Mouse (Mus musculus): ENCODE measurements at regions not wholly inside any gene's neighbourhood (a gene's known extent, or its start where the extent isn't known, plus 50 kb on each side); places are given as distances from the start of the nearest gene placed in this dataset.

DNA sequence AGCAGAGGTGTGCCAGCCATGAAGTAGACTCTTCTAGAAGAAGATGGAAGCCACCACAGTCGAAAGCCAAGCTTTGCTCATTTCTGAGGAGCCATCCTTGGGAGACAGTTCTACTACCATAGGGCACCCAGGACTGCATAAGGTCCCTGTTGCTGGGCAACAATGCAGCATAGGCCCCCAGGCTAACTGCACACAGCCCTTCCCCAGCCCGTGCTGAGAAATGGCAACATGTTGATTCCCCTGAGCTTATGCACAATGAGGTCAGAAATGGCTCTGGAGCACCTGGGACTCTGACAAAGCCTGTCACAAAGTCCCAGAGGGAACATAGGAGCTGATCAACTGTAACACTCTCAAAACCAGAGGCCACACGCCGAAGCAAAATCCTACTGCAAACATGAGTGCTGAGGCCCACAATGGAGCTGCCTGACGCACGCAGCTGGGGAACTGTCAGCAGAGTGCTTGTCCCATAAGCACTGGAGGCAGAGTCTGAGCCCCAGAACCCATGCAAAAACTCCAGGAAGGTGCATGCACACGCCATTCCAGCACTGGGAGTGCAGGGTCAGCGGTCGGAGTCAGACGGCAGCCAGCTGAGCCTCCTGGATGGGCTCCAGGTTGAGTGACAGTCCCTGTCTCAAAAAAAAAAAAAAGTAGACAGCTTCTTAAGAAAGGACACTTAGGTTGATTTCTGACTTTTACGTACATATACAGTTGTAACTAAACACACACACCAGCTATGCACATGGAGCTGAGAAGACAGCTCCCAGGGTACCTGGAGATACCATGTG lies 120.6 kb upstream of the Ajap1 start:
- H3K27ac ChIP-seq: no peak overlapping the region
- no peaks in the 10 kb centered on the region for H3K79me2 ChIP-seq (replicated peaks; ENCODE audit: control insufficient read depth, insufficient read depth, low read length)
- H3K27me3 ChIP-seq (ENCODE audit: control insufficient read depth, insufficient read depth, low read length): no peaks in the 10 kb centered on the region
- no peaks in the 10 kb centered on the region for H3K4me1 ChIP-seq (ENCODE audit: control insufficient read depth, insufficient read depth, low read length)
- no peak overlapping the region for H3K9ac ChIP-seq (ENCODE audit: low read depth, low read length)
- TF ChIP-seq POLR2A (IDR thresholded peaks at IDR 0.05; ENCODE audit: insufficient read depth, low read depth, low read length): no peak
- TF ChIP-seq EP300 (IDR thresholded peaks at IDR 0.05; ENCODE audit: insufficient read depth, low read depth, low read length): no peak
- TF ChIP-seq CTCF (IDR thresholded peaks at IDR 0.05): no peak
- H3K36me3 ChIP-seq (ENCODE audit: control insufficient read depth, insufficient read depth, low read length): no peaks in the 10 kb centered on the region
- 68% methylated on average over 11 of the region's 11 CpGs for WGBS
- peak; percentile 19 to 23 for DNase-seq
- intact Hi-C loops (cut with DNase I): no loop called here
- no peak overlapping the region for H3K4me3 ChIP-seq

GRCm38 (mm10) chr4:153603936-153604335 lies 121.3 kb upstream of the Ajap1 start:
- H3K27ac ChIP-seq: no peak overlapping the region
- H3K79me2 ChIP-seq (replicated peaks; ENCODE audit: control insufficient read depth, insufficient read depth, low read length): no peaks in the 10 kb centered on the region
- H3K4me1 ChIP-seq (ENCODE audit: control insufficient read depth, insufficient read depth, low read length): no peaks in the 10 kb centered on the region
- WGBS: 60% methylated on average over 7 of the region's 7 CpGs
- H3K36me3 ChIP-seq (ENCODE audit: control insufficient read depth, insufficient read depth, low read length): no peaks in the 10 kb centered on the region
- intact Hi-C loops (cut with DNase I): no loop called here
- no peak overlapping the region for H3K9ac ChIP-seq (ENCODE audit: low read depth, low read length)
- peak; percentile 50 to 52 for DNase-seq
- H3K27me3 ChIP-seq (ENCODE audit: control insufficient read depth, insufficient read depth, low read length): no peaks in the 10 kb centered on the region
- H3K4me3 ChIP-seq: no peak overlapping the region
- TF ChIP-seq CTCF (IDR thresholded peaks at IDR 0.05) (no peak), POLR2A (IDR thresholded peaks at IDR 0.05; ENCODE audit: insufficient read depth, low read depth, low read length) (no peak), EP300 (IDR thresholded peaks at IDR 0.05; ENCODE audit: insufficient read depth, low read depth, low read length) (no peak)

GRCm38 (mm10) chr4:153604695-153605485 lies 122.3 kb upstream of the Ajap1 start:
- intact Hi-C loops (cut with DNase I): no loop called here
- H3K27ac ChIP-seq: no peak overlapping the region
- no peaks in the 10 kb centered on the region for H3K79me2 ChIP-seq (replicated peaks; ENCODE audit: control insufficient read depth, insufficient read depth, low read length)
- H3K4me3 ChIP-seq: no peak overlapping the region
- 87% methylated on average over 16 of the region's 16 CpGs for WGBS
- H3K27me3 ChIP-seq (ENCODE audit: control insufficient read depth, insufficient read depth, low read length): no peaks in the 10 kb centered on the region
- H3K36me3 ChIP-seq (ENCODE audit: control insufficient read depth, insufficient read depth, low read length): no peaks in the 10 kb centered on the region
- TF ChIP-seq CTCF (IDR thresholded peaks at IDR 0.05): no peak
- TF ChIP-seq POLR2A (IDR thresholded peaks at IDR 0.05; ENCODE audit: insufficient read depth, low read depth, low read length): no peak
- TF ChIP-seq EP300 (IDR thresholded peaks at IDR 0.05; ENCODE audit: insufficient read depth, low read depth, low read length): no peak
- no peaks in the 10 kb centered on the region for H3K4me1 ChIP-seq (ENCODE audit: control insufficient read depth, insufficient read depth, low read length)
- DNase-seq: no peak
- H3K9ac ChIP-seq (ENCODE audit: low read depth, low read length): no peak overlapping the region

DNA sequence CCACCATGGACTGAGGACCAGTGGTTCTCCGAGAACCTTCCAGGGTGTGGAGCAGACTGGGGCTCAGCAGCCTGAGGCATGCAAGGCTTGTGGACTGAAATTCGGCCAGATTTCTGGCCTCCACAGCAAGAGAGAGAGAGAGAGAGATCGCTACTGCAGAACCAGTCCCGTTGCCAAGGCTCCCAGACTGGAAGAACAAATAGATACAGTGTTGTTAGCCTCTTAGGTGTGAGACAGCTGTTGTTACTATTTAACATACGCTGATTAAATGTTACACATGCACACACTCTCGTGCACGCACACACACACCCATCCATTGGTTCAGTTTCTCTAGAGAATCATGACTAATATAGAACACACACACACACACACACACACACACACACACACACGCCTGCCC lies 133.4 kb upstream of the Ajap1 start:
- no peak for TF ChIP-seq POLR2A (IDR thresholded peaks at IDR 0.05; ENCODE audit: insufficient read depth, low read depth, low read length)
- no peak for TF ChIP-seq CTCF (IDR thresholded peaks at IDR 0.05)
- TF ChIP-seq EP300 (IDR thresholded peaks at IDR 0.05; ENCODE audit: insufficient read depth, low read depth, low read length): no peak
- no peak overlapping the region for H3K9ac ChIP-seq (ENCODE audit: low read depth, low read length)
- H3K36me3 ChIP-seq (ENCODE audit: control insufficient read depth, insufficient read depth, low read length): no peaks in the 10 kb centered on the region
- no peaks in the 10 kb centered on the region for H3K27me3 ChIP-seq (ENCODE audit: control insufficient read depth, insufficient read depth, low read length)
- no peak for DNase-seq
- no peaks in the 10 kb centered on the region for H3K4me1 ChIP-seq (ENCODE audit: control insufficient read depth, insufficient read depth, low read length)
- H3K79me2 ChIP-seq (replicated peaks; ENCODE audit: control insufficient read depth, insufficient read depth, low read length): no peaks in the 10 kb centered on the region
- no peak overlapping the region for H3K4me3 ChIP-seq
- intact Hi-C loops (cut with DNase I): no loop called here
- H3K27ac ChIP-seq: no peak overlapping the region
- WGBS: 67% methylated on average over 8 of the region's 8 CpGs

DNA sequence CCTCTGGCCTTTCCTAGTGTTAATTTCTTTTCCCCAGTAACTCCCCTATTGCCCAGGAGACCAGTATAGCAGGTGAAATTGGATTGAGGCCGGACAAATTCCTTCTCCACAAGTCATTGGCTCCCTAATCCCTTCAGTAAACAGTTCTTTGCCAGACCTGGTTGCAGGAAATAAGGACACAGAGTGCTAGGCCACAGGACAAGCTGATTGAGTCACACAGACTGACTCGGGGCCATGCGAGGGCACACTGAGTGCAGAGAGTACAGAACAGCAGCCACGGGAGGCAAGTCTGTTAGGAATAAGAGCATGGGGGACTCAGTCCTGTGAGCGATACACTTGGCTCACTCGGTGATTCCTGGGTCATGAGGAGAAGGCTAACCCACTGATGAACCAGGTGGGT lies 134.3 kb upstream of the Ajap1 start:
- intact Hi-C loops (cut with DNase I): no loop called here
- TF ChIP-seq POLR2A (IDR thresholded peaks at IDR 0.05; ENCODE audit: insufficient read depth, low read depth, low read length): no peak
- no peak for TF ChIP-seq CTCF (IDR thresholded peaks at IDR 0.05)
- no peak for TF ChIP-seq EP300 (IDR thresholded peaks at IDR 0.05; ENCODE audit: insufficient read depth, low read depth, low read length)
- WGBS: 84% methylated on average over 6 of the region's 6 CpGs

GRCm38 (mm10) chr4:153620871-153621270 lies 138.3 kb upstream of the Ajap1 start:
- intact Hi-C loops (cut with DNase I): no loop called here
- Histone ChIP-seq H3K9ac (ENCODE audit: low read depth, low read length) (no peak overlapping the region), H3K4me1 (ENCODE audit: control insufficient read depth, insufficient read depth, low read length) (no peaks in the 10 kb centered on the region), H3K36me3 (ENCODE audit: control insufficient read depth, insufficient read depth, low read length) (no peaks in the 10 kb centered on the region), H3K27me3 (ENCODE audit: control insufficient read depth, insufficient read depth, low read length) (no peaks in the 10 kb centered on the region), H3K27ac (no peak overlapping the region), H3K4me3 (no peak overlapping the region), H3K79me2 (replicated peaks; ENCODE audit: control insufficient read depth, insufficient read depth, low read length) (no peaks in the 10 kb centered on the region)
- 70% methylated on average over 5 of the region's 5 CpGs for WGBS
- TF ChIP-seq POLR2A (IDR thresholded peaks at IDR 0.05; ENCODE audit: insufficient read depth, low read depth, low read length): no peak
- no peak for TF ChIP-seq CTCF (IDR thresholded peaks at IDR 0.05)
- TF ChIP-seq EP300 (IDR thresholded peaks at IDR 0.05; ENCODE audit: insufficient read depth, low read depth, low read length): no peak
- DNase-seq: no peak

More for the DNA sequence above, 134.3 kb upstream of the Ajap1 start:
- H3K4me3 ChIP-seq: no peak overlapping the region
- no peaks in the 10 kb centered on the region for H3K27me3 ChIP-seq (ENCODE audit: control insufficient read depth, insufficient read depth, low read length)
- H3K4me1 ChIP-seq (ENCODE audit: control insufficient read depth, insufficient read depth, low read length): no peaks in the 10 kb centered on the region
- H3K27ac ChIP-seq: no peak overlapping the region
- no peaks in the 10 kb centered on the region for H3K79me2 ChIP-seq (replicated peaks; ENCODE audit: control insufficient read depth, insufficient read depth, low read length)
- no peaks in the 10 kb centered on the region for H3K36me3 ChIP-seq (ENCODE audit: control insufficient read depth, insufficient read depth, low read length)
- no peak overlapping the region for H3K9ac ChIP-seq (ENCODE audit: low read depth, low read length)
- no peak for DNase-seq
